In the genomic region with DNA sequence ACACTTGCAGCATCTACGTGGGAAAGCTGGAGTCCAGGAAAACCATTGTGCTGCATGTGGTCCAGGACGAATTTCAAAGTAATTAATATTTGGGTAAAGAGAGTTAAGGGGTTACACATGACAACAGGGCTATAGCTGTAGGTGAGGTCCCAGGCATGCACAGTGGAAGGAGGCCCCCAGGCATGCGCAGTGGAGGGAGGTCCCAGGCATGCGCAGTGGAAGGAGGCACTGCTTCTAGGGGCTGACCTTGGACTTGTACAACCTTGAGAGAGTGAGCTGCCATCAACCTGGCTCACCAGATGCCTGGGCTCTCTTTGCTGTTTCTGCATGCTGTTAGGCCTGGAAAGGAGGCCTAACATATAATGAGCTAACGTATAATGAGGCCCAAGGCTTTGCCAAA, we compare ENCODE assay signal across 28 mouse cellular contexts. TPM values are rescaled to one million over a fixed set of nuclear protein-coding genes. Genes with fewer than 3 reads are reported as not detected.
"Had no signal": no experiment of that assay in that cellular context is flagged by ENCODE, and none has a peak within 500 bp of the region (broad histone marks: within the 10 kb centered on the region; RNA-seq: fewer than 3 reads in every experiment).

No protein-coding gene starts in this region.

- H3K27ac ChIP-seq: embryonic facial prominence, embryonic 10.5 days; embryonic facial prominence, embryonic 12.5 days; embryonic facial prominence, embryonic 13.5 days; embryonic facial prominence, embryonic 15.5 days; forebrain, embryonic 10.5 days; forebrain, embryonic 12.5 days; forebrain, embryonic 13.5 days; forebrain, embryonic 15.5 days; gastrocnemius, adult 2 months; heart, adult 2 months; heart, embryonic 10.5 days had no signal

- H3K27me3 ChIP-seq: embryonic facial prominence, embryonic 12.5 days; embryonic facial prominence, embryonic 13.5 days; embryonic facial prominence, embryonic 15.5 days; forebrain, embryonic 12.5 days; forebrain, embryonic 13.5 days; forebrain, embryonic 15.5 days had no signal

- H3K4me1 ChIP-seq: embryonic facial prominence, embryonic 12.5 days; embryonic facial prominence, embryonic 13.5 days; embryonic facial prominence, embryonic 15.5 days; forebrain, embryonic 12.5 days; forebrain, embryonic 13.5 days; forebrain, embryonic 15.5 days had no signal

- DNase-seq: cerebellum, postnatal 10 days; cerebellum, postnatal 14 days; cerebellum, postnatal 25 days; cerebellum, postnatal 36 days; embryo, embryonic 11 days; forebrain, postnatal 0 days; gastrocnemius, adult 2 months; gastrocnemius, postnatal 10 days; gastrocnemius, postnatal 14 days; gastrocnemius, postnatal 25 days; gastrocnemius, postnatal 36 days; heart, adult 11 months; heart, adult 18-20 months; heart, adult 2 months had no signal

- H3K9ac ChIP-seq: embryonic facial prominence, embryonic 12.5 days; embryonic facial prominence, embryonic 13.5 days; embryonic facial prominence, embryonic 15.5 days; forebrain, embryonic 12.5 days; forebrain, embryonic 13.5 days; forebrain, embryonic 15.5 days; forebrain, postnatal 0 days had no signal

- H3K9me3 ChIP-seq: embryonic facial prominence, embryonic 10.5 days; embryonic facial prominence, embryonic 12.5 days; embryonic facial prominence, embryonic 13.5 days; embryonic facial prominence, embryonic 15.5 days; forebrain, embryonic 10.5 days; forebrain, embryonic 12.5 days; forebrain, embryonic 13.5 days; forebrain, embryonic 15.5 days; heart, embryonic 10.5 days had no signal

- H3K4me3 ChIP-seq: embryonic facial prominence, embryonic 10.5 days; embryonic facial prominence, embryonic 12.5 days; embryonic facial prominence, embryonic 13.5 days; embryonic facial prominence, embryonic 15.5 days; erythroblast, embryonic 14.5 days; forebrain, embryonic 10.5 days; forebrain, embryonic 12.5 days; forebrain, embryonic 13.5 days; forebrain, embryonic 15.5 days; gastrocnemius, adult 2 months; heart, adult 2 months; heart, embryonic 10.5 days had no signal

- H3K36me3 ChIP-seq: embryonic facial prominence, embryonic 10.5 days; embryonic facial prominence, embryonic 12.5 days; embryonic facial prominence, embryonic 13.5 days; embryonic facial prominence, embryonic 15.5 days; forebrain, embryonic 10.5 days; forebrain, embryonic 12.5 days; forebrain, embryonic 15.5 days; heart, embryonic 10.5 days had no signal

RNA-seq across cellular contexts. Expression of gene Jaml, which starts 18.9 kb away (rescaled TPM):
- total RNA-seq: forebrain, postnatal 0 days; heart, adult 8-10 months had no signal
- polyA plus RNA-seq: embryonic facial prominence, embryonic 13.5 days; erythroblast, embryonic 14.5 days; forebrain, embryonic 11.5 days; forebrain, embryonic 13.5 days had no signal

RNA-seq across cellular contexts. Expression of gene Scn2b, which starts 19.7 kb away (rescaled TPM):
- total RNA-seq: common myeloid progenitor, adult 5-6 weeks; granulocyte monocyte progenitor cell, adult 5-6 weeks had no signal
- polyA plus RNA-seq: erythroblast, embryonic 14.5 days had no signal

RNA-seq across cellular contexts. Expression of gene Scn4b, which starts 40.3 kb away (rescaled TPM):
- total RNA-seq: common myeloid progenitor, adult 5-6 weeks; granulocyte monocyte progenitor cell, adult 5-6 weeks had no signal
- polyA plus RNA-seq: erythroblast, embryonic 14.5 days had no signal

RNA-seq across cellular contexts. Expression of gene Mpzl3, which starts 42.9 kb away (rescaled TPM):
- polyA plus RNA-seq: erythroblast, embryonic 14.5 days had no signal

RNA-seq across cellular contexts. Expression of gene Mpzl2, which starts 58.3 kb away (rescaled TPM):
- total RNA-seq: common myeloid progenitor, adult 5-6 weeks; granulocyte monocyte progenitor cell, adult 5-6 weeks had no signal
- polyA plus RNA-seq: erythroblast, embryonic 14.5 days; forebrain, embryonic 13.5 days had no signal
